Mouse (Mus musculus) T-helper 1 cell (primary cell): Measurements from ENCODE around the gene Cerk.

Experiments used
- in situ Hi-C: fragments of 300-600 bp; cut with MboI, MseI; formaldehyde crosslinking; loops from one replicate; pipeline ENCODE4 v1.15.1; 2025; ENCODE audit warnings: high pct_unique_total_duplicates

Cerk gene

DNA sequence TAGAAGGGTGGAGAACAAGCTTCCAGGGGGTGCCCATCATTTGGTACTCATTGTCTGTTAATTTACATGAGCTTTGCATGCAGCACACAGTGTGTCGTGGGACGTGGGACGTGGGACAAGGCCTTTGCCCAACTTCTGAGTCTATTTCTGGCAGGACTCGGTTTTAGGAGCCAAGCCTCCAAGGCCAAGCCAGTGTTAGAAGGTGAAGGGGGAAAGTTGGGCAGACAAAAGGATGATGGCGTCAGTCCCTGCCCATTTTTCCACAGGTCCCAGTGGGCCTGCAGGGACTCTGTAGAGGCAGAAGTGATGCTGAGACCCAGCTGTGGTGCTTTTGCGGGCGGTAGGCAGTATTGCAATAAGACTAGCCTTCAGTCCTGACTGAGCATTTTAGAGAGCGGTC is 95.4 kb downstream of the Cerk start:
- in situ Hi-C loops: no loop called here

GRCm38 (mm10) chr15:86089991-86090529 is 95.9 kb downstream of the Cerk start:
- in situ Hi-C loops: no loop called here
